Mouse (Mus musculus) lung, postnatal 0 days (tissue): ENCODE measurements at regions not wholly inside any gene's neighbourhood (a gene's known extent, or its start where the extent isn't known, plus 50 kb on each side); places are given as distances from the start of the nearest gene placed in this dataset.
A peak's percentile ranks its signal among the peaks of the same experiment; 100 is the strongest.

ENCODE experiments used
- ATAC-seq: fragments of 200-750 bp; cut with Nextera tagmentation; 2 replicates; pipeline ENCODE4 v1.8.0; 2017; ENCODE audit warnings: moderate library complexity
- DNase-seq: peaks from one replicate; pipeline ENCODE4 v3.0.0-alpha.2; 2016; ENCODE audit warnings: low spot score
- H3K27ac ChIP-seq: fragments of 300-500 bp; sonication (generic); 2 replicates; pipeline ENCODE4 v1.5.1; 2014; ENCODE audit warnings: antibody characterized with exemption, mild to moderate bottlenecking, low read length, mixed read lengths
- H3K27me3 ChIP-seq: fragments of 300-500 bp; sonication (generic); replicated peaks from 2 replicates; pipeline ENCODE4 v1.6.1; 2014; ENCODE audit warnings: low read length, mixed read lengths; ENCODE audit not compliant: insufficient read depth
- H3K36me3 ChIP-seq: fragments of 300-500 bp; sonication (generic); 2 replicates; pipeline ENCODE4 v1.6.1; 2014; ENCODE audit warnings: low read length, mixed read lengths; ENCODE audit not compliant: insufficient read depth
- H3K4me1 ChIP-seq: fragments of 300-500 bp; sonication (generic); 2 replicates; pipeline ENCODE4 v1.6.1; 2014; ENCODE audit warnings: antibody characterized with exemption, low read depth, low read length, mixed read lengths; ENCODE audit not compliant: insufficient read depth
- H3K4me2 ChIP-seq: fragments of 300-500 bp; sonication (generic); replicated peaks from 2 replicates; pipeline ENCODE4 v1.6.1; 2014; ENCODE audit warnings: low read depth, mild to moderate bottlenecking, low read length, moderate library complexity, mixed read lengths
- H3K4me3 ChIP-seq: fragments of 300-500 bp; sonication (generic); 2 replicates; pipeline ENCODE4 v1.5.1; 2014; ENCODE audit warnings: low read depth, low read length
- H3K9ac ChIP-seq: fragments of 300-500 bp; sonication (generic); replicated peaks from 2 replicates; pipeline ENCODE4 v1.6.1; 2014; ENCODE audit warnings: low read depth, mild to moderate bottlenecking
- H3K9me3 ChIP-seq: fragments of 300-500 bp; sonication (generic); 2 replicates; pipeline ENCODE4 v1.6.1; 2016; ENCODE audit warnings: low read length, mixed read lengths
- CTCF ChIP-seq: IDR thresholded peaks from 2 replicates; pipeline ENCODE4 v1.5.1; 2016; ENCODE audit warnings: antibody characterized with exemption, mild to moderate bottlenecking
- EP300 ChIP-seq: IDR thresholded peaks from 2 replicates; pipeline ENCODE4 v1.6.1; 2016; ENCODE audit warnings: antibody characterized with exemption, mild to moderate bottlenecking, control low read depth
- WGBS: fragments of 180-500 bp; shearing (Covaris S2); extraction: QIAGEN DNeasy Blood & Tissue Kit; methylation state at CpG from one replicate; pipeline ENCODE4 v1.1.7; 2014; 5-methylcytosine and 5-hydroxymethylcytosine counted together

DNA sequence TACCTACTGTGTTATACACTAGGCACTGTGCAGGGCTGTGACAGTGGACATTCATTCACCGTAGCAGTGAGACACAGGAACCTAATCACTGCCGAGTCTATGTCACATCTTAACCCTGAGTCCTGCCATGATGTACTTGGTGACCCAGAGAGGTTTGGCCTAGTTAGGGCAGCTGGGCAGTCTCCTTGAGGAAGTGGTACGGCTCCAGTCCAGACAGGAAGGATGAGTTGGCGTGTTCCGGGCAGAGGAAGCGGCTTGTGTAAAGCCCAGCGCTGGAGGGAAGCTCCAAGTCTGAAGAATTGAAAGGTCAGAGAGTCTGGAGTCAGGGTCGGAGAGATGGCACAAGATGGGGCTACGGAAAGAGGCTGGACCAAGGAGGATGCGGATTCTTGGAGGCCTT, 99.4 kb upstream of the Smim15 start:
- no peaks in the 10 kb centered on the region for H3K36me3 ChIP-seq
- no peak overlapping the region for H3K4me2 ChIP-seq
- no peaks in the 10 kb centered on the region for H3K9me3 ChIP-seq
- TF ChIP-seq EP300 (peak; percentile 50; the same call in 1 of the 2 replicates), CTCF (no peak)
- ATAC-seq: peak; percentile 86
- 59% methylated on average over 10 of the region's 10 CpGs for WGBS
- H3K4me3 ChIP-seq: no peak overlapping the region
- no peak overlapping the region for H3K9ac ChIP-seq
- H3K27me3 ChIP-seq: no peaks in the 10 kb centered on the region
- peak; percentile 70 for DNase-seq
- no peak overlapping the region for H3K27ac ChIP-seq
- 0 out of 2 replicates have a peak, but pooled peaks cover 3% of the 10 kb centered on the region for H3K4me1 ChIP-seq

DNA sequence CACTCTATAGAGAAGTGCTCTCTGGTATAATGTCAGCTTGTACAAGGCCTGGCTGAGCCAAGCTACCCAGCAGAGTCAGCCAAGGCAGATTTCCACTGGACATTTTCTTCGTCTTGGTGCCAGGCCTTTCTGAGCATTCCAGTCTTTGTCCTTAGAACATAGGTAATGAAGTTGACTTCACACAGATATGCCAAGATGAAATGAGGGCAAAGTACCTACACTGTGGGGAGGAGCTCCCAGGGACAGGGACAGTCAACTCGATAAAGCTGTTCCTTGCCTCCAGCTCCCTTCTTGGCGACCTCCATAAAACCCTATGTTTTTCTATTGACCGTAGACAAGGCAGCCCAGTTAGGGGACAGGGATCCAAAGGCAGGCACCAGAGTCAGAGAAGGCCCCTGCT, 101.3 kb upstream of the Smim15 start:
- no peaks in the 10 kb centered on the region for H3K27me3 ChIP-seq
- no peak overlapping the region for H3K4me2 ChIP-seq
- no peak overlapping the region for H3K27ac ChIP-seq
- H3K4me3 ChIP-seq: no peak overlapping the region
- TF ChIP-seq CTCF (no peak), EP300 (no peak)
- no peak overlapping the region for H3K9ac ChIP-seq
- 0 out of 2 replicates have a peak, but pooled peaks cover 3% of the 10 kb centered on the region for H3K4me1 ChIP-seq
- no peaks in the 10 kb centered on the region for H3K9me3 ChIP-seq
- WGBS: 89% methylated on average over 4 of the region's 4 CpGs
- DNase-seq (no peak), ATAC-seq (no peak)
- no peaks in the 10 kb centered on the region for H3K36me3 ChIP-seq

DNA sequence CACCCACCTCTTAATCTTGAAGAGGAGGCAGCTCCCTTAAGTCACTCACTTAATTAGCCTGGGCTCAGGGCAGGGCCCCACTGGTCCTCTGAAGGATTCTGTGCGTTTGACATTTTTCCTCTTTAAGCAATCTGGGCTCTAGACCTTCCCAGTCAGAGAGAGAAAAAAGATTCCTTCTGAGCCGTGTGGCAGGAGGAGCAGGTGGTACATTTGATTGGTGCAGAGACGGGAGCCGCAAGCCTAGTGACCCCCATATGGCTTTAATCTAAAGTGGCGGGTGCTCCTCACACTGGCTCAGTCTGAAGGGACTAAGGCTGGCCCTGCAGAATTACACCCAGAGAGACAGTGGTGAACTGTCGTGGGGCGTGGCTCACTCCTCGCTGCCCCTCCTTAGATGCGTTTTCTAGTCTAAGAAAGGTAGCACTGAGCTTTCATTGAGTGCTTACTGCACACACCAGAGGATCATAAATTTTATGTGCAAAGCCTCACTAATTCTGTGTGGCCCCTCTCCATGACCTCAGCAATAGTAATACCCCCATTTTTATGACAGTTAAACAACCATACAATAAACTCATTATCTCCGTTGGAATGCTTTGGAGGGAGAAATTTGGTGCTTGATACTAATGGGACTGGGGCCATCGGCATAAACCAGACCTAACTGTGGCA, 101.8 kb upstream of the Smim15 start:
- Histone ChIP-seq H3K36me3 (no peaks in the 10 kb centered on the region), H3K27ac (no peak overlapping the region), H3K9ac (no peak overlapping the region), H3K27me3 (no peaks in the 10 kb centered on the region), H3K9me3 (no peaks in the 10 kb centered on the region), H3K4me1 (0 out of 2 replicates have a peak, but pooled peaks cover 3% of the 10 kb centered on the region), H3K4me3 (no peak overlapping the region), H3K4me2 (no peak overlapping the region)
- TF ChIP-seq EP300 (no peak), CTCF (no peak)
- ATAC-seq (no peak), DNase-seq (no peak)
- WGBS: 68% methylated on average over 11 of the region's 11 CpGs

DNA sequence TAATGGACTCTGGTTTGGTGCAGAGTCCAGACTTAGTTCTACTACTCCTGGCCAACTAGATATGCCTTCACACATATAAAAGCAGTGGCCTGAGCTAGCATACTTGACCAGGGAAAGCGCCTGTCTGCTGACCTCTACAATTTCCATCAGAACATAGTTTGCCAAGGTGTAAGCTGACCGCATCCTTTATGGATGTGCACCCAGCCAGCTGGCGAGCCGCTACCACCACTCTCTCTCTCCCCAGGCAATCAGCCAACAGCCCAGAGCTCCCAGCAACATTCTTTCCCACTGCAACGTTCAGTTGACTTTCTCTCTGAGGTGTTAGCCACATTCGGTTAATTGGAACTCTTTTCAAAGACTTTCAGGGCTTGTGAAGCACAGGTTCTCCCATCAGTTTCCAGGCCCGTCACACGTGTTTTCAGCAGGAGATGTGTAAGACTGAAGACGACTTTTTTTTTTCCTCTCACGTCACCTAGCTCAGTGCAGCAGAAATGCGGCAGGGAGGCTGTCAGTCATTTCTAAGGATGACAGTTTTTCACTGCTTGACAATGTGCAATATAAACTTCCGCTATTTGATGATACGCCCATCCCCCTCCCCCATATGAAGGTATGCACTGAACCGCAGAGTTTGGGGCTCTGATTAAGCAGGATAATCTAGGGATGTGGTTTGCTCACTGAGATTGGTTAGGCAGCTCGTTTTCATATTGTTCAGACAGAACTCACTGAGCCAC, 104.2 kb upstream of the Smim15 start:
- H3K9me3 ChIP-seq: no peaks in the 10 kb centered on the region
- H3K36me3 ChIP-seq: no peaks in the 10 kb centered on the region
- peak overlapping the region; percentile 14; the same call in 1 of the 2 replicates for H3K4me2 ChIP-seq
- 43% methylated on average over 15 of the region's 15 CpGs for WGBS
- no peaks in the 10 kb centered on the region for H3K4me1 ChIP-seq
- H3K27me3 ChIP-seq: no peaks in the 10 kb centered on the region
- no peak overlapping the region for H3K4me3 ChIP-seq
- ATAC-seq (no peak), DNase-seq (peak; percentile 41)
- TF ChIP-seq CTCF (no peak), EP300 (no peak)
- no peak overlapping the region for H3K27ac ChIP-seq
- no peak overlapping the region for H3K9ac ChIP-seq

DNA sequence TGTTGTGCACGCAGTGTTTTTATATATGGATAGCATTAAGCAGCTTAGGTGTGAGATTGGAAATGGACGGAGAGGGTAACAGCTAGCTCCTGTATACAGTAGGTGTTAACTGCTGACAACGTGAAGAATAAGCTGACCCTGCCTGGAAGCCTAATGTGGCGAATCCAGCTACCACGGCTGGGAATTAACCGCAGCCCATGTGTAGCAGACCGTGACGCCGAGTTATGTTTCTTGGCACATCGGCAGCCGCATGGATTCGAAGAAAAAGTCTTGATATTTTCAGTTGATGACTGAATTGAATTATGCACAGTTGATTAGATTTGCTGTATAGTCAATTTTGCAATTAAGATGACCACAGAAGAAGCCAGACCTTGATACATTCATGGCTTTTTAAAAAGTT, 108.6 kb upstream of the Smim15 start:
- no peak for TF ChIP-seq CTCF
- DNase-seq (no peak), ATAC-seq (no peak)
- Histone ChIP-seq H3K4me3 (no peak overlapping the region), H3K4me1 (no peaks in the 10 kb centered on the region), H3K9me3 (no peaks in the 10 kb centered on the region), H3K9ac (no peak overlapping the region), H3K36me3 (no peaks in the 10 kb centered on the region), H3K27me3 (no peaks in the 10 kb centered on the region), H3K27ac (no peak overlapping the region), H3K4me2 (no peak overlapping the region)
- WGBS: 95% methylated on average over 12 of the region's 12 CpGs

DNA sequence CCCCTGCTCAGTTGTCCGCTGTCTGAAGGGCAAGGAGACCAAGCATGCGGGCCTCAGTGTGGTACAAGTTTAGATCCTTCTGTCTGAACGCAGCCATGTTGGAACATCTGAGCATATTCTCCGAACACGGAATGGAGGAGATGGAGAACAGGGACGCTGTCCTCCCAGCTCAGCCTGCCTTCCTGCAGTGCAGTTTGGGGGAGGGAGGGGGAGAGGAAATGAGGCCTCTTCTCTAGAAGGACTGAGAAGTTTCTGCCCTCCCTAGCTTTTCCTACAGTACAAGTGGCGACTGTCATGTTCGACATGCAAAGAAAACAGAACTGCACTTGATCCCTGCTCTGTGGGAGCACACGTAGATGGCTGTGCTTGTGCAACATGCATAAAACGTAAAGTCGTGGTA, 109.6 kb upstream of the Smim15 start:
- Histone ChIP-seq H3K9ac (no peak overlapping the region), H3K27me3 (no peaks in the 10 kb centered on the region), H3K36me3 (no peaks in the 10 kb centered on the region), H3K4me2 (peak overlapping the region; percentile 25; the same call in 1 of the 2 replicates), H3K4me3 (no peak overlapping the region), H3K9me3 (no peaks in the 10 kb centered on the region), H3K27ac (no peak overlapping the region), H3K4me1 (no peaks in the 10 kb centered on the region)
- TF ChIP-seq EP300 (no peak), CTCF (no peak)
- no peak for DNase-seq
- 30% methylated on average over 11 of the region's 11 CpGs for WGBS
- peak; percentile 19; the same call in 1 of the 2 replicates for ATAC-seq
